In the genomic region with DNA sequence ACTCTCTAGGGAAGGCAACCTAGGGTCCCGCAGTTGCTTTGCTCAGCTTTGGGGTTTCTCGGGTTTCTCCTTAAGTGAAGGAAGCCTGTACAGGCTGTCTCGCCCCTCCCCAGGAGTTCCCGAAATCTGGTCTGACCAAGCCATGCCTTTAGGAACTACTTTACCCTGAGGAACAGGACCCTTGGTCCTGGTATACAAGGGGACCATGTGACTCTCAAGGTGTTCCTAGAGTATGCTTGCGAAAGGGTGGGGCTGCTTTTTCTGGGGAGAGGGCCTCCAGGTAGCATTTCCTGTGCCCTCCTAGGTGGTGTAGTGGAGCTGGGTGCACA, we compare ENCODE assay signal across 8 mouse cellular contexts. TPM values are rescaled to one million over a fixed set of nuclear protein-coding genes. Genes with fewer than 3 reads are reported as not detected.
A peak's percentile ranks its signal among the peaks of the same experiment; 100 is the strongest.
DNase-seq lines count a peak whose midpoint lies in the region; ATAC-seq and TF ChIP-seq lines count a peak whose summit lies in the region.

No protein-coding gene starts in this region.

- no peak for TF ChIP-seq CTCF in liver, embryonic 14.5 days (IDR thresholded peaks at IDR 0.05; ENCODE audit: low read depth)

- H3K36me3 ChIP-seq in neural tube, embryonic 11.5 days (ENCODE audit: control insufficient read depth, insufficient read depth, low read length): no peaks in the 10 kb centered on the region
- no peaks in the 10 kb centered on the region for H3K36me3 ChIP-seq in forebrain, embryonic 14.5 days (ENCODE audit: control insufficient read depth, insufficient read depth, low read length)
- no peaks in the 10 kb centered on the region for H3K36me3 ChIP-seq in liver, embryonic 14.5 days (replicated peaks; ENCODE audit: control insufficient read depth, insufficient read depth, low read depth)
- H3K36me3 ChIP-seq in stomach, embryonic 15.5 days: peaks cover 8% of the 10 kb centered on the region; the same call in 1 of the 2 replicates

- peak overlapping the region; percentile 69 for H3K4me3 ChIP-seq in neural tube, embryonic 11.5 days (ENCODE audit: low read depth, low read length)
- peak overlapping the region; percentile 67 for H3K4me3 ChIP-seq in forebrain, embryonic 14.5 days (ENCODE audit: low read depth, low read length)
- H3K4me3 ChIP-seq in liver, embryonic 14.5 days (ENCODE audit: insufficient read depth in 1 of 2, low read depth in 2 of 2, low read length in 2 of 2): peak overlapping the region; percentile 60 to 69
- H3K4me3 ChIP-seq in stomach, embryonic 15.5 days (replicated peaks): peak overlapping the region; percentile 73

- peak; percentile 14; the same call in 1 of the 2 replicates for ATAC-seq in neural tube, embryonic 11.5 days (ENCODE audit: insufficient read depth, low FRiP score, low TSS enrichment)
- ATAC-seq in forebrain, embryonic 14.5 days: no peak; the same call in 1 of the 2 replicates
- peak; percentile 29; the same call in 1 of the 2 replicates for ATAC-seq in liver, embryonic 14.5 days (ENCODE audit: insufficient read depth)
- no peak for ATAC-seq in stomach, embryonic 15.5 days (ENCODE audit: insufficient read depth, low FRiP score, low read depth)

- WGBS in neural tube, embryonic 11.5 days: 13% methylated on average over 5 of the region's 5 CpGs
- 10% methylated on average over 5 of the region's 5 CpGs for WGBS in forebrain, embryonic 14.5 days
- 6% methylated on average over 5 of the region's 5 CpGs for WGBS in liver, embryonic 14.5 days (ENCODE audit: insufficient replicate concordance)
- 4% methylated on average over 5 of the region's 5 CpGs for WGBS in stomach, embryonic 15.5 days

- peak overlapping the region; percentile 76 for H3K4me2 ChIP-seq in neural tube, embryonic 11.5 days (ENCODE audit: low read depth)
- H3K4me2 ChIP-seq in forebrain, embryonic 14.5 days (ENCODE audit: low read length): peak overlapping the region; percentile 82
- peak overlapping the region; percentile 88 for H3K4me2 ChIP-seq in liver, embryonic 14.5 days (ENCODE audit: low read depth)
- H3K4me2 ChIP-seq in stomach, embryonic 15.5 days: peak overlapping the region; percentile 67

- H3K4me1 ChIP-seq in neural tube, embryonic 11.5 days (ENCODE audit: control insufficient read depth, insufficient read depth, low read length): no peaks in the 10 kb centered on the region
- H3K4me1 ChIP-seq in forebrain, embryonic 14.5 days (ENCODE audit: control insufficient read depth, insufficient read depth, low read length): no peaks in the 10 kb centered on the region
- peaks cover 5 to 21% of the 10 kb centered on the region in 2 experiments; a peak in 3 of 4 replicates for H3K4me1 ChIP-seq in liver, embryonic 14.5 days (replicated peaks; ENCODE audit: control insufficient read depth in 2 of 2, insufficient read depth in 2 of 2, low read length in 1 of 2)
- peaks cover 13% of the 10 kb centered on the region for H3K4me1 ChIP-seq in stomach, embryonic 15.5 days

- TF ChIP-seq EP300 in liver, embryonic 14.5 days (IDR thresholded peaks at IDR 0.05; ENCODE audit: low read depth): no peak

- DNase-seq in neural tube, embryonic 11.5 days (ENCODE audit: low spot score): no peak
- DNase-seq in neural tube, embryonic 10.5 days (ENCODE audit: extremely low spot score, low spot score): no peak
- DNase-seq in forebrain, embryonic 14.5 days (ENCODE audit: low spot score): no peak
- no peak for DNase-seq in liver, embryonic 14.5 days (ENCODE audit: low read depth in 3 of 3, low spot score in 3 of 3)
- no peak for DNase-seq in urinary bladder, postnatal 36 days (ENCODE audit: low spot score in 2 of 2)
- DNase-seq in gastrocnemius, postnatal 25 days: no peak
- DNase-seq in gastrocnemius, postnatal 10 days: no peak

- H3K9ac ChIP-seq in neural tube, embryonic 11.5 days (ENCODE audit: low read length): peak overlapping the region; percentile 76
- peak overlapping the region; percentile 82 for H3K9ac ChIP-seq in forebrain, embryonic 14.5 days (ENCODE audit: low read length)
- peak overlapping the region; percentile 63 for H3K9ac ChIP-seq in liver, embryonic 14.5 days (replicated peaks)
- peak overlapping the region; percentile 90 for H3K9ac ChIP-seq in stomach, embryonic 15.5 days

- H3K27ac ChIP-seq in neural tube, embryonic 11.5 days (ENCODE audit: low read depth, low read length): no peak overlapping the region
- no peak overlapping the region for H3K27ac ChIP-seq in forebrain, embryonic 14.5 days (ENCODE audit: low read depth, low read length)
- no peak overlapping the region for H3K27ac ChIP-seq in liver, embryonic 14.5 days
- peak overlapping the region; percentile 72; the same call in 1 of the 2 replicates for H3K27ac ChIP-seq in stomach, embryonic 15.5 days

- H3K9me3 ChIP-seq in neural tube, embryonic 11.5 days (ENCODE audit: control insufficient read depth, low read length): no peaks in the 10 kb centered on the region
- H3K9me3 ChIP-seq in forebrain, embryonic 14.5 days (replicated peaks; ENCODE audit: control insufficient read depth, low read length): no peaks in the 10 kb centered on the region
- no peaks in the 10 kb centered on the region for H3K9me3 ChIP-seq in liver, embryonic 14.5 days (ENCODE audit: control insufficient read depth, low read length)
- H3K9me3 ChIP-seq in stomach, embryonic 15.5 days: no peaks in the 10 kb centered on the region

- H3K27me3 ChIP-seq in neural tube, embryonic 11.5 days (ENCODE audit: control insufficient read depth, insufficient read depth, low read length): no peaks in the 10 kb centered on the region
- H3K27me3 ChIP-seq in forebrain, embryonic 14.5 days (replicated peaks; ENCODE audit: control insufficient read depth, insufficient read depth, low read length): no peaks in the 10 kb centered on the region
- H3K27me3 ChIP-seq in liver, embryonic 14.5 days (ENCODE audit: control insufficient read depth, insufficient read depth, low read length): no peaks in the 10 kb centered on the region
- H3K27me3 ChIP-seq in stomach, embryonic 15.5 days (replicated peaks): no peaks in the 10 kb centered on the region

RNA-seq across cellular contexts. Expression of a gene that starts 9.7 kb away (rescaled TPM):
- polyA plus RNA-seq in neural tube, embryonic 11.5 days (2014; fragmentation: Nextera tagmentation; extraction: Ambion mirVana): 160 and 162 TPM in 2 replicates
- 138 and 154 TPM in 2 replicates for polyA plus RNA-seq in forebrain, embryonic 14.5 days (2014; fragmentation: Nextera tagmentation; extraction: Ambion mirVana)
- 36.5 and 45.7 TPM in 2 replicates for polyA plus RNA-seq in liver, embryonic 14.5 days (2012; rRNA removed)
- 97.2 and 99.0 TPM in 2 replicates for polyA plus RNA-seq in liver, embryonic 14.5 days (2014; fragmentation: Nextera tagmentation; extraction: Ambion mirVana)
- polyA plus RNA-seq in stomach, embryonic 15.5 days (2015; fragmentation: Nextera tagmentation; extraction: Ambion mirVana): 155 and 165 TPM in 2 replicates
- 100 to 1,000 TPM; 120 to 132 TPM for total RNA-seq in gastrocnemius, postnatal 25 days (2021)
- total RNA-seq in gastrocnemius, postnatal 10 days (2021): 10 to 100 TPM; 83.5 to 93.1 TPM

RNA-seq across cellular contexts. Expression of a gene that starts 10.4 kb away (rescaled TPM):
- 15.6 and 16.1 TPM in 2 replicates for polyA plus RNA-seq in neural tube, embryonic 11.5 days (2014; fragmentation: Nextera tagmentation; extraction: Ambion mirVana)
- 7.2 and 8.8 TPM in 2 replicates for polyA plus RNA-seq in forebrain, embryonic 14.5 days (2014; fragmentation: Nextera tagmentation; extraction: Ambion mirVana)
- polyA plus RNA-seq in liver, embryonic 14.5 days (2012; rRNA removed): 4.2 and 5.4 TPM in 2 replicates
- 10.4 and 10.5 TPM in 2 replicates for polyA plus RNA-seq in liver, embryonic 14.5 days (2014; fragmentation: Nextera tagmentation; extraction: Ambion mirVana)
- polyA plus RNA-seq in stomach, embryonic 15.5 days (2015; fragmentation: Nextera tagmentation; extraction: Ambion mirVana): 30.6 and 33.7 TPM in 2 replicates
- total RNA-seq in gastrocnemius, postnatal 25 days (2021): 1 to 10 TPM; 4.2 to 4.8 TPM
- total RNA-seq in gastrocnemius, postnatal 10 days (2021): 1 to 10 TPM; 4.7 to 4.8 TPM

RNA-seq across cellular contexts. Expression of a gene that starts 11.4 kb away (rescaled TPM):
- 19.5 and 21.7 TPM in 2 replicates for polyA plus RNA-seq in neural tube, embryonic 11.5 days (2014; fragmentation: Nextera tagmentation; extraction: Ambion mirVana)
- 40.7 and 42.9 TPM in 2 replicates for polyA plus RNA-seq in forebrain, embryonic 14.5 days (2014; fragmentation: Nextera tagmentation; extraction: Ambion mirVana)
- 10.1 and 14.6 TPM in 2 replicates for polyA plus RNA-seq in liver, embryonic 14.5 days (2012; rRNA removed)
- 17.3 and 18.5 TPM in 2 replicates for polyA plus RNA-seq in liver, embryonic 14.5 days (2014; fragmentation: Nextera tagmentation; extraction: Ambion mirVana)
- 23.5 and 26.9 TPM in 2 replicates for polyA plus RNA-seq in stomach, embryonic 15.5 days (2015; fragmentation: Nextera tagmentation; extraction: Ambion mirVana)
- total RNA-seq in gastrocnemius, postnatal 25 days (2021): 10 to 100 TPM; 21.7 to 24.6 TPM
- total RNA-seq in gastrocnemius, postnatal 10 days (2021): 10 to 100 TPM; 21.9 to 23.5 TPM

RNA-seq across cellular contexts. Expression of a gene that starts 23.7 kb away (rescaled TPM):
- polyA plus RNA-seq in neural tube, embryonic 11.5 days (2014; fragmentation: Nextera tagmentation; extraction: Ambion mirVana): 12.8 and 13.1 TPM in 2 replicates
- polyA plus RNA-seq in forebrain, embryonic 14.5 days (2014; fragmentation: Nextera tagmentation; extraction: Ambion mirVana): 19.7 and 23.9 TPM in 2 replicates
- polyA plus RNA-seq in liver, embryonic 14.5 days (2012; rRNA removed): 6.3 and 6.7 TPM in 2 replicates
- 7.7 and 9.2 TPM in 2 replicates for polyA plus RNA-seq in liver, embryonic 14.5 days (2014; fragmentation: Nextera tagmentation; extraction: Ambion mirVana)
- polyA plus RNA-seq in stomach, embryonic 15.5 days (2015; fragmentation: Nextera tagmentation; extraction: Ambion mirVana): 32.4 and 41.4 TPM in 2 replicates
- 10 to 100 TPM; 41.6 to 47.5 TPM for total RNA-seq in gastrocnemius, postnatal 25 days (2021)
- total RNA-seq in gastrocnemius, postnatal 10 days (2021): 10 to 100 TPM; 31.2 TPM

RNA-seq across cellular contexts. Expression of a gene that starts 28.7 kb away (rescaled TPM):
- polyA plus RNA-seq in neural tube, embryonic 11.5 days (2014; fragmentation: Nextera tagmentation; extraction: Ambion mirVana): 0.72 and 1.2 TPM in 2 replicates
- 7.9 and 9.7 TPM in 2 replicates for polyA plus RNA-seq in forebrain, embryonic 14.5 days (2014; fragmentation: Nextera tagmentation; extraction: Ambion mirVana)
- polyA plus RNA-seq in liver, embryonic 14.5 days (2012; rRNA removed): 0.01 TPM in 1 of 2 replicates, not detected in the other
- not detected in 2 replicates for polyA plus RNA-seq in liver, embryonic 14.5 days (2014; fragmentation: Nextera tagmentation; extraction: Ambion mirVana)
- polyA plus RNA-seq in stomach, embryonic 15.5 days (2015; fragmentation: Nextera tagmentation; extraction: Ambion mirVana): 1.0 and 1.4 TPM in 2 replicates
- total RNA-seq in gastrocnemius, postnatal 25 days (2021): under 1 TPM; 0.20 to 0.21 TPM
- total RNA-seq in gastrocnemius, postnatal 10 days (2021): under 1 TPM; 0.56 to 0.61 TPM

Comparison
In these comparisons a context has a peak if more than half of its experiments do, and no peak if none do; other contexts are left out.
1. ATAC-seq: peak in neural tube, embryonic 11.5 days (single experiment) and liver, embryonic 14.5 days (single experiment); none in forebrain, embryonic 14.5 days (single experiment) and stomach, embryonic 15.5 days (single experiment).
2. Peak in every context shown above with its lines, with median percentiles within 50 percentile points of each other: H3K4me2 ChIP-seq, H3K4me3 ChIP-seq and H3K9ac ChIP-seq.